Mouse (Mus musculus): Measurements from ENCODE around the gene Slc22a23. TPM values are rescaled to one million over a fixed set of nuclear protein-coding genes. Genes with fewer than 3 reads are reported as not detected.

Slc22a23 gene
- total RNA-seq, 2 experiments from 2014 or later = 31.9 to 33.0 TPM

- peak; percentile 33 to 63 for DNase-seq (ENCODE audit: low spot score in 2 of 2)
These were observed 430 bp downstream of the Slc22a23 start for GRCm38 (mm10) chr13:34344376-34345127.

GRCm38 (mm10) chr13:34343719-34344375 is 1.1 kb downstream of the Slc22a23 start:
- peak; percentile 13 to 36 for DNase-seq (ENCODE audit: low spot score in 2 of 2)

- peak in 1 of 2 experiments; percentile 24 for DNase-seq (ENCODE audit: low spot score in 2 of 2)
These were observed 2.6 kb downstream of the Slc22a23 start for GRCm38 (mm10) chr13:34342286-34342890.

- no peak for DNase-seq (ENCODE audit: low spot score in 2 of 2)
These were observed 8.1 kb downstream of the Slc22a23 start for GRCm38 (mm10) chr13:34336895-34337294.

GRCm38 (mm10) chr13:34334847-34335246 is 10.1 kb downstream of the Slc22a23 start:
- no peak for DNase-seq (ENCODE audit: low spot score in 2 of 2)

- DNase-seq (ENCODE audit: low spot score in 2 of 2) = peak in 1 of 2 experiments; percentile 43
These were observed 12.2 kb downstream of the Slc22a23 start for GRCm38 (mm10) chr13:34332762-34333161.

GRCm38 (mm10) chr13:34331399-34332186 is 13.4 kb downstream of the Slc22a23 start:
- DNase-seq (ENCODE audit: low spot score in 2 of 2) = no peak

GRCm38 (mm10) chr13:34329589-34329988 is 15.4 kb downstream of the Slc22a23 start:
- no peak for DNase-seq (ENCODE audit: low spot score in 2 of 2)

GRCm38 (mm10) chr13:34326992-34327391 is 18.0 kb downstream of the Slc22a23 start:
- DNase-seq (ENCODE audit: low spot score in 2 of 2) = no peak

GRCm38 (mm10) chr13:34323361-34323760 is 21.6 kb downstream of the Slc22a23 start:
- DNase-seq (ENCODE audit: low spot score in 2 of 2) = no peak

- DNase-seq (ENCODE audit: low spot score in 2 of 2) = no peak
These were observed 24.5 kb downstream of the Slc22a23 start for GRCm38 (mm10) chr13:34320482-34320881.

GRCm38 (mm10) chr13:34317051-34317450 is 27.9 kb downstream of the Slc22a23 start:
- no peak for DNase-seq (ENCODE audit: low spot score in 2 of 2)

- no peak for DNase-seq (ENCODE audit: low spot score in 2 of 2)
These were observed 28.5 kb downstream of the Slc22a23 start for GRCm38 (mm10) chr13:34316511-34316910.

- peak in 1 of 2 experiments; percentile 27 for DNase-seq (ENCODE audit: low spot score in 2 of 2)
These were observed 31.9 kb downstream of the Slc22a23 start for GRCm38 (mm10) chr13:34313033-34313491.

- no peak for DNase-seq (ENCODE audit: low spot score in 2 of 2)
These were observed 32.5 kb downstream of the Slc22a23 start for GRCm38 (mm10) chr13:34312346-34313002.

GRCm38 (mm10) chr13:34311593-34311992 is 33.4 kb downstream of the Slc22a23 start:
- DNase-seq (ENCODE audit: low spot score in 2 of 2) = no peak

GRCm38 (mm10) chr13:34308604-34308927 is 36.4 kb downstream of the Slc22a23 start:
- no peak for DNase-seq (ENCODE audit: low spot score in 2 of 2)

GRCm38 (mm10) chr13:34307696-34308603 is 37.0 kb downstream of the Slc22a23 start:
- no peak for DNase-seq (ENCODE audit: low spot score in 2 of 2)

GRCm38 (mm10) chr13:34305964-34306671 is 38.9 kb downstream of the Slc22a23 start:
- no peak for DNase-seq (ENCODE audit: low spot score in 2 of 2)
